Mouse (Mus musculus) regulatory T cell (primary cell): ENCODE measurements around the gene Ppp1r13l.

Source experiments
- in situ Hi-C: fragments of 300-600 bp; cut with MboI, MseI; formaldehyde crosslinking; loops from one replicate; pipeline ENCODE4 v1.15.1; 2025; ENCODE audit warnings: high pct_unique_total_duplicates

Ppp1r13l gene

GRCm38 (mm10) chr7:19359299-19359891, at the start of gene Ppp1r13l, which contains the start of gene Cd3eap:
Gene Ppp1r13l (plus strand): TSS chr7:19359749.
Gene Cd3eap (minus strand): TSS chr7:19359483.
- in situ Hi-C loops: no loop called here

DNA sequence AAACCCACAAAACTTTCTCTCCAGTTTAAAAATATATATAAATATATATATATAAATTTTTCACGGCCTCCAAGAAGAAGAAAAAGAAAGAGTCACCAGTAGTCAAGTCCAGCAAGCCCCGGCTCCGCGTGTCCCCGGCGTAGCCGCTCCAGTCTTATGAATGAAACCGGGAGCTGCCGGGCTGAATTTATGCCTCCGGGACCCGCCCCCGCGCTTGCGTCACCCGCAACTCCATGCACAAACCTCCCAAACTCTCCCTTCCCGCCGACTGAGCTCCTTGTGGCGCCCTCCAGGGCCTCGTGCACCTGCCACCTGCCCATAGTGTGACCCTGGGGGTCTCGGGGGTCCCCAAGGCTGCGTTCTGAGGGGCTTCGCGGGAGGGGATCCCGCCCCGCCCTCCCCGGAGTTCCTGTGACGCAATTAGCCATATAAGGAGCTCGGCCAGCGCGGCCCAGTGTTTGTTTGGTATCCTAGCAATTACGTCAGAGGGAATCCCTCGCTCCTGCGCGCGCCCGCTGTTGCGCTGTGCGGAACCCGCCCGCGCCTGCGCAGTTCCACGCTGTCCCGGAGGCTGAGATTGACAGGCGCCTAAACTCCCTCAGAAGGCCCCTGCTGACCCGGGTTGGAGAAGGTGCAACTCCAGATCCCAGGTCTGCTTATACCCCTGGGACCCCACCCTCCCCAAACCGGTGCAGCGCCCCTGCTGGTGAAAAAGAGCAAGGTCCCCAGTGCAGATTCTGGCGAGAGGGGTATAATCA, 49.5 kb upstream of the Ppp1r13l start, which contains the start of gene Fosb:
Fosb (minus strand) TSS at position 168 of the 758 bp plus-strand sequence.
- in situ Hi-C loops: loop anchor here (5.0 to 10.0 kb wide), 3 partner anchors 32 to 515 kb away; partner anchors contain the start of genes Bcl3 and Ercc1

DNA sequence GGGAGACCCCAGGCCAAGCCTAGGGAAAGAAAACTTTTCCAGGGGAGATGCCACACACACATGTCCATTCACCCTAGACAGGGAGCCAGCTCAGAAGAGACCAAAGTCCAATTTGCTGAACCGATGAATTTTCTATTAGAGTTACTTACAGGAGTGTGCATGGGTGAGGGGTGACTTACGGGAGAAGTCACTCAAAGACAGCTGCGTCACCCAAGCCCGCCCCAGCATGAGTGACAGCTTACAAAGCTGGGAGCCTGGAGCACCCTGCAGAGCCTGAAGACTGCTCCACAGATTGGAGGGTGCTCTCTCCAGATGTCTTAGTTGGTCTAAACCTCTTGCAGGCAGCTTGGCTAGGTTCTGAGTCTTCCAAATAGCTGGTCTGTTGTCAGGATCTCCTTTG, 47.6 kb upstream of the Ppp1r13l start:
- in situ Hi-C loops: loop anchor here (10.0 kb wide), 1 partner anchor 513 kb away; the partner anchor contains the start of gene Bcl3

- in situ Hi-C loops: loop anchor here (10.0 kb wide), 1 partner anchor 511 kb away; the partner anchor contains the start of gene Bcl3
These were observed 45.5 kb upstream of the Ppp1r13l start for GRCm38 (mm10) chr7:19314033-19314432.

GRCm38 (mm10) chr7:19316451-19317161, 42.9 kb upstream of the Ppp1r13l start:
- in situ Hi-C loops: loop anchor here (10.0 kb wide), 1 partner anchor 508 kb away; the partner anchor contains the start of gene Bcl3

DNA sequence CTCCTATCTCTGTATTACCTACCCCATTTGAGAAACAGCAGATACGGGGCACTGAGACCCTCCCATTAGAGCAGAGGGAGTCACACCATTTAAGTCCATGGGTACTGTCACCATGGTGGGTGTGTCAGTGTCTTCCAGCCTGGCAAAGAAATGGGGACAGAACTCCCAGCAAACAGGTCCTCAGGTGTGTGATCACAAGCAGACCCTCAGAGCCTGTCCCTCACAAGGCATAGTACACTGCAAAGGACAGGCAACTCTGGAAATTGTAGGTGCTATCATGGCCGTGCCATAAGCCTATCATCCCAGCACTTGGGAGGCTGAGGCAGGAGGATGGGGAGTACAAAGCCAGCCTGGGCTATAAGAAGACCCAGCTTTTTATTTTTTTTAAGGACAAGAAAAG, 41.3 kb upstream of the Ppp1r13l start:
- in situ Hi-C loops: loop anchor here (10.0 kb wide), 1 partner anchor 507 kb away; the partner anchor contains the start of gene Bcl3

- in situ Hi-C loops: loop anchor here (10.0 kb wide), 1 partner anchor 506 kb away; the partner anchor contains the start of gene Bcl3
These were observed 40.9 kb upstream of the Ppp1r13l start for GRCm38 (mm10) chr7:19318676-19319075.

DNA sequence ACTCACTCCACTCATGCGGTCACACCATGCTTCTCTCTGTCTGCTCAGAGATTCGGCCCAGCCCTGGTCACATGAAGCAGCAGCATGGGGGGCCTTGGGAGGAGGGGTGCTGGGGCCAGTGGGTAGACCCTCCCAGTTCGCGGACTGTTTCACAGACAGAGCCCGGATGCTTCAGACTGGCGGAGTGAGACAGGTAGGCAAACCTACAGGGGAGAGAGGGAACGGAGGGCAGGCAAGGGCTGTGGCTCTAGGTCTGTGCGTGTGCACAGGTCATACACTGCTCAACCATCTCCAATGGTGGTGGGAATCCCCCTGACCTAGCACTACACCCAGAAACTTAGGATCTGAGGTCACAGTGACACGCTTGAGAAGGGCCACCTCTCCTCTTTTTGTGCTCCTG, 40.1 kb upstream of the Ppp1r13l start:
- in situ Hi-C loops: loop anchor here (10.0 kb wide), 1 partner anchor 505 kb away; the partner anchor contains the start of gene Bcl3

DNA sequence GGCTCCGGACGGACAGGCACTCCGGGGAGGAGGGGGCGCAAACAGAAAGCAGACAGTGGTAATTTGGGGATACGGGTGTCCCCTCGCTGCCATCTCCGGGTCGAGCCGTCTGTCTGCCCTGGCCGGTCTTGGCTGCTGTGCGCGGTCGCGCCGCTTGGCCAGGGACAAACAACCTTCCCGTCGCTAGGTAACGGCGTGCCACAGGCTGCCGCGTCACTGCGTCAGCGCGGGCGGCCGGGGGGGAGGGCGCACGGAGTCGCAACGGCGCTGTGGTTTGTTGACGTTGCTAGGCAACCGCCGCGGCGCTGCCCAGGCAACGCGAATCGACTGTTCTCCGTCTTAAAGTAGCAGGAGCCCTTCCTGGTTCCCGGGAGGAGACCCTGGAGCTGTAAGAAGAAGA, 39.6 kb upstream of the Ppp1r13l start:
- in situ Hi-C loops: loop anchor here (10.0 kb wide), 2 partner anchors 505 to 625 kb away; partner anchors contain the start of gene Bcl3

DNA sequence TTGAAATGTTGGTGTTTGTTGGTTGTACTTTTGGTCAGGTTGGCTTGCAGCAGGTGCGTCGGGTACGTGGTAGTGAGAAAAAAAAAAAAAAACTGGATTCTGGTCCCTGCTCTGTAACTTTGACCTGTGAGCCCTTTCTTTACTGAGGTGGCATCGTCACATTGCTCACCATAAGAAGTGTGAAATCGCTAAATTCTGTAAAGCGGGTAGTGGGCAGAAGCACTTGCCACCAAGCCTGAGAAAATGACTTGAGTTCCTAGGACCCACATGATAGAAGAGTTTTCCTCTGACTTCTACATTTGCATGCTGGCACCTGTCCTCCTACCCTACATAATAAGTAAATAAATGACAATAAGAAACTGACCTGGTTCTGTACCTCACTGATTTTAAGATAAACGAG, 38.9 kb upstream of the Ppp1r13l start:
- in situ Hi-C loops: loop anchor here (10.0 kb wide), 1 partner anchor 624 kb away; no protein-coding TSS in a partner anchor

GRCm38 (mm10) chr7:19321464-19321863, 38.1 kb upstream of the Ppp1r13l start:
- in situ Hi-C loops: loop anchor here (10.0 kb wide), 1 partner anchor 623 kb away; no protein-coding TSS in a partner anchor

- in situ Hi-C loops: loop anchor here (10.0 kb wide), 1 partner anchor 622 kb away; no protein-coding TSS in a partner anchor
These were observed 37.1 kb upstream of the Ppp1r13l start for GRCm38 (mm10) chr7:19322489-19322888.

GRCm38 (mm10) chr7:19324221-19324620, 35.3 kb upstream of the Ppp1r13l start:
- in situ Hi-C loops: loop anchor here (10.0 kb wide), 1 partner anchor 621 kb away; no protein-coding TSS in a partner anchor

DNA sequence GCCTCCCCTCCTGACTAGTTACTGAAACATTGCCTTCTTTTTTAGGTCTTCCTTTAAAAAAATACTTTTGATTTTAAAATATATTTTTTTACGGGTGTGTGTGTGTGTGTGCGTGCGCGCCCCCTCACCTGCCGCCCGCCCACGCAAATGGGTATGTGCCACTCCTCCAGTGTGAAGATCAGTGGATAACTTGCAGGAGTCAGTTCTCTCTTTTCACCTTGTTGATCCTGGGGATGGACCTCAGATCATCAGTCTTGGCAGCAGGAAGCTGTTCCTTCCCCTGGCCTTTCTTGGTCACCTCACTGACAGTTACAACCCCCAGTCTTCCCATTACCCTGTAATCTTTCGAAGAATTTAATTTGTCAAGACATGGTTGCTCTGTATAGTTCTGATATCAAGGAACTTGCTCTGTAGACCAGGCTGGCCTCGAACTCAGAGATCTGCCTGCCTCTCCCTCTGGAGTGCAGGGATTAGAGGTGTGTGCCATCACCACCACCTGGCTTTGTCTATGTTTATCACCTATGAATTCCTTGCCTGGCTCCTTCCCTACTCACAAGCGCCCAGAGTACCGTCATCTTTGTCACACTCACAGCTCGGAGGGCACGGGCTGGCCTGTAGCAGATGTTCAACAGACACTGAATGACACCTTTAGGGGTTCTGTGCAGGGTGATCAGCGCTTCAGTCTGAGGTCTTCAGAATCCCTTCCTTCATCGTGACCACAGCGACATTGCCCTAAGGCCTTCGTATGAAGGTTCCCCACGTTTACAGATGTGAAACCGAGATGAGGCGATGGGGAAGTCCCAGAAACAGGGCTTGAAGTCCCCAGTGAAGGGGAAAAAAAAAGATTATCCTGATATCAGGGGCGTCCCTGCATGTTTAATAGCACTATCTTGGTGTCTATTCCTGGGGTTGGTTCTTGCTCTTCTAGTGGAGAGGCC, 34.0 kb upstream of the Ppp1r13l start:
- in situ Hi-C loops: loop anchor here (10.0 kb wide), 1 partner anchor 619 kb away; no protein-coding TSS in a partner anchor

DNA sequence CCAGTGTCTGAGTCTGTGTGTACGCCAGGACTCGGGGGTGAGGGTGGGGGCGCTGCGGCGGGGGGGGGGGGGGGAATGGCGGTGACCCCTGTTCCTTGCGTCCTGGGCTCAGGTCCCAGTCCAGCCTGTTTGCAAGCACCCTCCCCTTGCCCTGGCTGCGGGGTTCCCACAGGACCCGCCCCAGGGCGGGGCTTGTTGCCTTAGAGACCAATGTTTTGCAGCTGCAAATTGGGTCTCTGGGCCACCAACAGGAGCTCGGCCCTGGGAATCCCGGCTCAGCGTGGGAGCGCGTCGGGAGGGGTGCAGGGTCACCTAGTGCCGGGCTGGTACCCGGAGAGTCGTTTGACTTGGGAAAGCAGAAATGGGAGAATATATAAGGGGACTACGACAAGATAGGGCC, 33.2 kb upstream of the Ppp1r13l start:
- in situ Hi-C loops: loop anchor here (10.0 kb wide), 1 partner anchor 618 kb away; no protein-coding TSS in a partner anchor

GRCm38 (mm10) chr7:19327128-19327527, 32.4 kb upstream of the Ppp1r13l start:
- in situ Hi-C loops: loop anchor here (10.0 kb wide), 1 partner anchor 618 kb away; no protein-coding TSS in a partner anchor

DNA sequence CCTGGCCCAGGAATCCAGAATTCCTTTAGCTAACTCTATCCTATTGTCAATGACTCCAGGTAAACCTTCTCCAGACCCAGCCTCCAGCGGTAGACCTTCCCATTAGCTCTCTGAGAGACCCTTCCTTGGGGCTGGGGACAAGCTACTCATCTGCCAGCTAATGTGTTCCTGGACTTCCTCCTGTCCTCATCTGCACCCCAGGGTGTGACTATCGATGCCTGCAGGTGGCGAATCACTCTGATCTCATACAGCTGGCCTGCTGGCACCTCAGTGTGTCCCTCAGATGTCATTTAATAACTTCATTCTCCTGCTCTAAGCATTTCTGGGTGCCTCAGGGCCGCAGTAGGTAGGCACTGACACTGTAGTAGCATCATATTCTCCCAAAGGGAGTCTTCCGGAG, 31.8 kb upstream of the Ppp1r13l start:
- in situ Hi-C loops: loop anchor here (10.0 kb wide), 1 partner anchor 617 kb away; no protein-coding TSS in a partner anchor

- in situ Hi-C loops: loop anchor here (10.0 kb wide), 1 partner anchor 616 kb away; no protein-coding TSS in a partner anchor
These were observed 31.1 kb upstream of the Ppp1r13l start for GRCm38 (mm10) chr7:19328425-19328824.

GRCm38 (mm10) chr7:19331910-19332309, 27.6 kb upstream of the Ppp1r13l start:
- in situ Hi-C loops: no loop called here
